Mouse (Mus musculus): ENCODE measurements around the gene Ambra1. TPM values are rescaled to one million over a fixed set of nuclear protein-coding genes. Genes with fewer than 3 reads are reported as not detected.

Gene Ambra1
- total RNA-seq, 2 experiments from 2014 or later: 55.9 to 56.3 TPM

GRCm38 (mm10) chr2:91924726-91925125 lies 194.8 kb downstream of the Ambra1 start:
- intact Hi-C loops (cut with DNase I): loop anchor here (2.0 to 10.0 kb wide), 5 partner anchors 133 to 272 kb away; partner anchors contain the start of genes Atg13 and Harbi1
- DNase-seq (ENCODE audit: extremely low spot score in 1 of 2, low spot score in 2 of 2): peak in 1 of 2 experiments; percentile 18
- peak overlapping the region; percentile 78 for H3K27ac ChIP-seq
- H3K4me3 ChIP-seq: peak overlapping the region; percentile 80
- TF ChIP-seq CTCF (IDR thresholded peaks at IDR 0.05): no peak

- intact Hi-C loops (cut with DNase I): loop anchor here (2.0 to 10.0 kb wide), 4 partner anchors 132 to 241 kb away; partner anchors contain the start of genes Atg13 and Harbi1
- TF ChIP-seq CTCF (IDR thresholded peaks at IDR 0.05): no peak
- Histone ChIP-seq H3K27ac (peak overlapping the region; percentile 78), H3K4me3 (peak overlapping the region; percentile 80; the same call in 1 of the 2 replicates)
- peak in 1 of 2 experiments; percentile 72 for DNase-seq (ENCODE audit: extremely low spot score in 1 of 2, low spot score in 2 of 2)
Observed at GRCm38 (mm10) chr2:91925442-91925841, 195.5 kb downstream of the Ambra1 start.

- no peak for DNase-seq (ENCODE audit: extremely low spot score in 1 of 2, low spot score in 2 of 2)
- Histone ChIP-seq H3K4me3 (peak within 1 kb of the TSS; percentile 16; the same call in 1 of the 2 replicates), H3K27ac (peak within 1 kb of the TSS; percentile 73; the same call in 1 of the 2 replicates)
- no peak for TF ChIP-seq CTCF (IDR thresholded peaks at IDR 0.05)
- intact Hi-C loops (cut with DNase I): loop anchor here (5.0 to 10.0 kb wide), 3 partner anchors 130 to 242 kb away; partner anchors contain the start of genes Atg13 and Harbi1
Observed at GRCm38 (mm10) chr2:91926949-91927348, 197.0 kb downstream of the Ambra1 start, which contains the start of gene Chrm4. Gene Chrm4 (plus strand): TSS chr2:91927249.

- intact Hi-C loops (cut with DNase I): loop anchor here (5.0 to 10.0 kb wide), 3 partner anchors 129 to 243 kb away; partner anchors contain the start of genes Atg13 and Harbi1
Observed at GRCm38 (mm10) chr2:91927826-91928533, 198.0 kb downstream of the Ambra1 start.

GRCm38 (mm10) chr2:91928534-91929350 lies 198.8 kb downstream of the Ambra1 start:
- Histone ChIP-seq H3K27ac (peak overlapping the region; percentile 73), H3K4me3 (peak overlapping the region; percentile 16; the same call in 1 of the 2 replicates)
- intact Hi-C loops (cut with DNase I): loop anchor here (5.0 to 10.0 kb wide), 3 partner anchors 129 to 244 kb away; partner anchors contain the start of genes Atg13 and Harbi1
- TF ChIP-seq CTCF (IDR thresholded peaks at IDR 0.05): no peak
- peak; percentile 40 to 43 for DNase-seq (ENCODE audit: extremely low spot score in 1 of 2, low spot score in 2 of 2)

More at GRCm38 (mm10) chr2:91927826-91928533, 198.0 kb downstream of the Ambra1 start:
- peak; percentile 81 to 84 for DNase-seq (ENCODE audit: extremely low spot score in 1 of 2, low spot score in 2 of 2)
- Histone ChIP-seq H3K27ac (peak overlapping the region; percentile 73; the same call in 1 of the 2 replicates), H3K4me3 (peak overlapping the region; percentile 16; the same call in 1 of the 2 replicates)
- TF ChIP-seq CTCF (IDR thresholded peaks at IDR 0.05): peak; percentile 79

- intact Hi-C loops (cut with DNase I): loop anchor here (5.0 to 10.0 kb wide), 3 partner anchors 128 to 245 kb away; partner anchors contain the start of genes Atg13 and Harbi1
- H3K4me3 ChIP-seq: no peak overlapping the region
- no peak for DNase-seq (ENCODE audit: extremely low spot score in 1 of 2, low spot score in 2 of 2)
Observed at GRCm38 (mm10) chr2:91929455-91929854, 199.5 kb downstream of the Ambra1 start.

GRCm38 (mm10) chr2:91929936-91930335 lies 200.0 kb downstream of the Ambra1 start:
- peak; percentile 73 for TF ChIP-seq CTCF (IDR thresholded peaks at IDR 0.05)
- DNase-seq (ENCODE audit: extremely low spot score in 1 of 2, low spot score in 2 of 2): peak in 1 of 2 experiments; percentile 44
- peak overlapping the region; percentile 7; the same call in 1 of the 2 replicates for H3K27ac ChIP-seq
- intact Hi-C loops (cut with DNase I): loop anchor here (5.0 to 10.0 kb wide), 4 partner anchors 127 to 452 kb away; partner anchors contain the start of genes 1700029I15Rik, Atg13 and Harbi1
- H3K4me3 ChIP-seq: no peak overlapping the region

More at GRCm38 (mm10) chr2:91929455-91929854, 199.5 kb downstream of the Ambra1 start:
- no peak for TF ChIP-seq CTCF (IDR thresholded peaks at IDR 0.05)
- H3K27ac ChIP-seq: peak overlapping the region; percentile 7; the same call in 1 of the 2 replicates

- Histone ChIP-seq H3K4me3 (peak overlapping the region; percentile 28), H3K27ac (no peak overlapping the region)
- TF ChIP-seq CTCF (IDR thresholded peaks at IDR 0.05): no peak
- DNase-seq (ENCODE audit: extremely low spot score in 1 of 2, low spot score in 2 of 2): peak in 1 of 2 experiments; percentile 23
- intact Hi-C loops (cut with DNase I): loop anchor here (5.0 kb wide), 1 partner anchor 451 kb away; the partner anchor contains the start of gene 1700029I15Rik
Observed at GRCm38 (mm10) chr2:91930761-91931291, 200.9 kb downstream of the Ambra1 start.

- DNase-seq (ENCODE audit: extremely low spot score in 1 of 2, low spot score in 2 of 2): peak in 1 of 2 experiments; percentile 37
- peak overlapping the region; percentile 28 for H3K4me3 ChIP-seq
- intact Hi-C loops (cut with DNase I): loop anchor here (5.0 kb wide), 1 partner anchor 451 kb away; the partner anchor contains the start of gene 1700029I15Rik
- TF ChIP-seq CTCF (IDR thresholded peaks at IDR 0.05): no peak
- peak overlapping the region; percentile 75 for H3K27ac ChIP-seq
Observed at GRCm38 (mm10) chr2:91931328-91932159, 201.6 kb downstream of the Ambra1 start.
